Mouse (Mus musculus) fat pad, adult 2 months (tissue): ENCODE measurements at regions not wholly inside any gene's neighbourhood (a gene's known extent, or its start where the extent isn't known, plus 50 kb on each side); places are given as distances from the start of the nearest gene placed in this dataset.
A peak's percentile ranks its signal among the peaks of the same experiment; 100 is the strongest.

ENCODE experiments used
- DNase-seq: peaks from one replicate; pipeline ENCODE4 v3.0.0-alpha.2; 2011; ENCODE audit warnings: low read depth, low spot score; ENCODE audit errors: extremely low read depth

DNA sequence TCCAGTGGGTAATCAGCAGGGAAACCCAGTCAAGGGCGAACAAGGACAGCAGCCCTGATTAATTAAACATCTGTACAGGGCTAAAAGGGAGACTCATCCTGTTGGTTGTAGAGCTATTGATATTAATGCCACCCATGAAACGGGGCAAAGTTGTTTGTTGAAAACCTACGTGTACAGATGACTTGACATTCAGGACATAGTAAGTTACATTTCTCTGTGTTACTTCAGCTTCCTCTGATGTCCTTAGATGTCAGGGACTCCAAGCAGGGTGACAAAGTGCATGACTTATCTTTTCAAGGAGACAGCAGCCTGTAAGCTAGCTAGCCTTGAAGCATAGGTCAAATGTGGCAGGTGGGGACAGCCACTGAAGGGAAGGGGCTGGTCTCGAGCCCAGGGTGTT, 390.5 kb downstream of the Ccdc171 start:
- DNase-seq, result no peak

DNA sequence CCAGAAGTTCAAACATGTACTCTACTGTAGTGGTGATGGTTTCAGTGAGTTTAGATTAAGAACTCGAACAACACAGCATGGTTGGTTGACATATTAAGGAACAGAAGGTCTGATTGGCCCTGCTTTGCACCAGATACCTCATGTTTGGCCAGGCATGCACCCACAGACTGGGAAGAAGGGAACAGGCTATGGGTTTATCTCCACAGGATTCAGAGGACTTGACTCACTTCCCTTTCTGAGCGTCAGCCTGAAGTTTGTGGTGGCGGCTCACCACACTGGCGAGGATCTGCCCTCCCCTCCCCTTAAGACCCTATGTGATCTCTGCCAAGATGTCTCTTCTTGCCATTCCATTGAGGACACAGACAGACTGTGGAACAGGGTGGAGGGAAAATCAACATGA, 391.7 kb downstream of the Ccdc171 start:
- DNase-seq, result no peak

DNA sequence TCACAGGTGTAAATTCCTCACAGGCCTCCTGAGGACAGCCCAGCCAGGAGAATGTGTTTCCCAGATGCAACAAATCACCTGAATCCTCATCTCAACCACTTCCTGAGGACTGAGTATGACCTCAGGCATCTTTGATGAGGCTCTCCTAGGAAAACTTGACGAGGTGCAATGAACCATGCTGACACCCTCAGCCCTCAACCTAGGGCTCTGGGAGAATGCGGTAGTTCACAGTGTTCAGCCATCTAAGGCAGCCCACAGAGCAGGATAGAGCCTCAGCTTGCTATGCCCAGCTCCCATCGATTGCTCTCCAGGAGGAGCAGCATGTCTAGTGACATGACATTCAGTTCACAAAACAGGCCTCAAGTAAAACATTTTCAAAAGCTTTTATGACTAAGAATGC, 392.7 kb downstream of the Ccdc171 start:
- no peak for DNase-seq

DNA sequence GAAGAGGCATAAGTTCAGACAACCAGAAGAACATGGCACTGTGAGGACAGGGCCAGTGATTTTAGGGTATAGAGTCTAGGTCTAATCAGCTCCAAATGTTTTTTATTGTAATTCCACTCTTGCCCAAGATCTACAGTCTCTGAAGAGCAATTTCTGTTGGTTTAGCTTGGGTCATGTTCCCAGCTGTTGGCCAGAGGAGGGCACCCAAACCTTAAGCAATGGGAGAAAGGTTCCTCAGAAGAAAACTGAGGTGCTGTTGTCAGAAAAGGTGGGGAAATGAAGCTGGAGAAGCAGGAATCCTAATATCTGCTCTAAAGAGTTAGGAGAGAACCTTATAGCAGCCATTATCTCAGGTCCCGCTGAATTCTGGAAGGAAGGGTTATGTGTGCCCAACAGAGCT, 393.7 kb downstream of the Ccdc171 start:
- DNase-seq, result no peak

DNA sequence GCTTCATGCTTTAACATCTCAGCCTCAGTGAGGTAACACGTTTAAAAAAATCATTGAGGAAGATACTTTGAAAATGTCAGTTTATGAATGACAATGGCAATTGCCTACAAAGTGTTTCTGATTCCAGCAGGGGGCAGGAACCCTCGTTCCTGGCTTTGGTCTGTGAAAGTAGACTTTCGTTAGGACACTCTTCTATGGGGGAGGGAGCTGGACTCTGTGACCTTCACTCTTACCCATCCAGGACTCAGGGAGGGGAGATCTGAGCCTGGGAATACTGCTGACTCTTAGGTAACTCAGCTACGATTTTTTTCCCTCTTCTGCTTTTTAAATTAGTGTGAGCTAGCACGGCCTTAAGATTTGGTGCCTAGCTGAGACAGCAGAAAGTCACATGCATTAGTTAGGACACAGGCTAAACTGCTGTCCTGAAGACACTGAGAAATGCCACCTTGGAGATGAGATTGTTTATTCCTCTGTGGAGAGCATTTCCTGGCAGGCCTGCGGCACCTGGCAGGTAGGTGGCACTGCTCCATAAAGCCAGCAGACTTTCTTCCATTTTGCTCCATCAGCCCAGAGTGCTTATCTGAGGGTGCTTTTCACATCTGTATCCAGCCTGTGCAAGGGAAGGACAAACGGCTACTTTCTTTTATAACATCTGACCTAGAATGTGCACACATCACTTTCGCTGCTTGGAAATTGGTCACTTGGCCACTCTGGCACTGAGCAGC, 399.9 kb downstream of the Ccdc171 start:
- no peak for DNase-seq

DNA sequence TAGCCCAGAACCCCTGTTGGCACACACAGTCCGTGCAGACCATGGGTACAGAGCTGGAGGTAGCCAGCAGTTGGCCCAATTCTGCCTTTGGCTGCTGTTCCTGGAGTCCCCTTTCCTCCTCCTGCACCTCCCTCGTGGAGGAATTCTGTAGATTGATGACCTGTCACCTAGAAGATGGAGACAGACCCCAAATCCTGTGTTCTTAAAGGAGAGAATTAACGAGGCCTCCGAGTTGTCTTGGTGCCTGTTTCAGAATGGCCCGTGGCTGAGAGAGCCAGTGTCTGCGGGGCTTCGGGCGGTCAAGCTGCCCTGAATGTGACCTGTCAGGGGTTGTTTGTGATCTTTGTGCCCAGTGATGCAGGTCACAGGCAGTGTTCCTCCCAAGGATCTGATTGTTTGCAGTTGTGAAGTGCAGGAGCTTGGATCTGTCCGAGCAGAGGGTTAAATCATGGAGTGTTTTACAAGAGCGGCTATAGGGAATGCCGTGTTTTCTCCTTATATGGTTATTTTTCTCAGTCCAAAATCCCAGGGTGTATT, 400.9 kb downstream of the Ccdc171 start:
- no peak for DNase-seq

DNA sequence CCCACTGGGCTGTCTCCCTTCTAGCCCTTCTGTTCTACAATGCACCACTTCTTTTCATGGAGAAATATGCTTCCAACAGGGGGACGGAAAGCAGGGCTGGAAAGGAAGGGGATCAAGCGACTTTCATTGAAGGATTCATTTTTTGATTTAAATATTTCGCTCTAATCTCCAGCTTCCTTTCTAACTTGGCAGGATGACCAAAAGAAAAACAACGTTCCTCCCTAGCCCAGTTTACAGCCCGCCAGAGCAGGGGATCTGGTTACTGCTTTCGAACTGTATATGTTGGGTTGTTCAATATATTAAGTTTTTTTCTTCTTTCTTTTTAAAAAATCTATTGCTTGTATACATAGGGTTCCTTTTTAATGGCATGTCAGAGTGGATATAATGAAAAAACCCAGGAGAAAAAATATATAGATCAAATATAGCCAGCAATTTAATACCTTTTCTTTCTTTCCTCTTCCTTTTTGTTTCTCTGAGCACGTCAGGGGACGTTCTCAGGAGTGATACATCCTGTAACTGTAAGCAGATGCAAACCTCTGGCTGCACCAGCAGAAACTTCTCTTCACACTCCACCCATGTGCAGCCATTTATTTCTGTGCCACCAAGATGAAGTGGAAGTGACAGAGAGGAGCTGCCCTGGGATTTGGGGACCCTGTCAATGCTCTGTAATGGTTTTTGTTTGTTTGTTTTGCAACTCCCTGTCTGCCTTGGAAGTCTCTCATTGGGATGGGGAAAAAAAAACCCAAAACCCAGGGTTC, 406.7 kb downstream of the Ccdc171 start:
- DNase-seq, result no peak

DNA sequence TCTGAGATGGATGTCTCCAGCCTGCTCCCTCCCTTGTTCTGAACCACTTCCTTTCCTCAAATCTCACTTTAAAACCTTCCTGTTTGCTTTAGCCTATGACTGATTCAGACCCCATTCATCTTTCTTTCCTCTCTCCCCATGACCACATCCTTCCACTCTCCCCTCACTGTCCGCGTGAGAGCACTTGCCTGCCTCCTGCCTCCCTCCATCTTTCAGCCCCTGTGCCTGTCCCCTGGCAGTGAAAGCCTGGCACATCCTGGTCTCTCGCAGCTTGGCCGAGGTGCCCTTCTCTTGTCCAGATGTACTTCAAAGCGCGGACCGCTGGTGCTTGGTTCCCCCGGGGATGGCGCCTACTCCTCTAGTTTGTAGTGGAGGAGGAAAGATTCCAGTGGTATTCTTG, 416.3 kb downstream of the Ccdc171 start:
- no peak for DNase-seq

DNA sequence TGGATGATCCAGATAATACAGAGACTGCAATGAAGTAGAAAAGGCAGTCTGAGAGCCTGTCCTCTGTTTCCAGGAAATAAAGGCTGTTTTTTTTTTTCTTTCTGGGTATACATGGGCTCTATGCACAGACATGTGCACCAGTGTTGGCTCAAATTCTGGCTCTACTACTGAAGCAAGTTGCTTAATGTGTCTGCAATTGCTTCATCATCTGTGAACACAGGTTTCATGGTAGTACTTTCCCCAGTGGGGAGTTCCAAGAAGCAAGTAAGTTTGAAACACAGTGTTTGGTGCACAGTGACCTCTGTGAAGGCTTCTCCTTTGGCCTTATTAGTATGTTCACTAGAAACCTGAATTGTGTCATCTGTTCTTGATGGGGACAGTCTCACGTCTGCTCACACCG, 424.3 kb downstream of the Ccdc171 start:
- DNase-seq, result peak; percentile 82

DNA sequence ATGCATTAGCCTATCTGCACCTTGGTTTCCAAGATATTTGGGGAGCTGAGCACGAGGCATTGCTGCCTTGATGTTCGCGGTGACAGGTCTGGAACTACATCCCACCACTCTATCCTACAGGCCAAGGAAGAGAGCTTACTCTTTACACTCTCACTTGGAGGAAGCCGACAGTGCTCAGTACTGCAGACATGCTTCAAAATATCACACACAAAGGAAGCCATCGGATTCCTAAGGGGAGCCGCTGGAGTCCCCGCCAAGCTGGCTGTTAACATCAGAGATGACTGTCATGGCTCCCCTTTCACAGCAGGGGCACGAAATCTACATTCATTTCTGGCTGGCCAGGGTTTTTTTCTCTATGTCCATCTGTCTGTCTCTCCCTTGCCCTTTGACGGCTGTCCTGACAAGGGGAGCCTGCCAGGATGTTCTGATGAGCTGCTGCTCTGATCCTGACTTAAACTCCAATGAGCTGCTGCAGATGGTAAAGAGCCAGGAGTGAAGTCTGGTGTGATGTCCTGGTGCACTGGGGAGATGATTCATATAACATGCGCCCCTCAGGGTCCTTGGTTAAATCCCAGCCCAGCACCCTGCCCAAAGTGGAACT, 425.6 kb downstream of the Ccdc171 start:
- DNase-seq, result no peak

DNA sequence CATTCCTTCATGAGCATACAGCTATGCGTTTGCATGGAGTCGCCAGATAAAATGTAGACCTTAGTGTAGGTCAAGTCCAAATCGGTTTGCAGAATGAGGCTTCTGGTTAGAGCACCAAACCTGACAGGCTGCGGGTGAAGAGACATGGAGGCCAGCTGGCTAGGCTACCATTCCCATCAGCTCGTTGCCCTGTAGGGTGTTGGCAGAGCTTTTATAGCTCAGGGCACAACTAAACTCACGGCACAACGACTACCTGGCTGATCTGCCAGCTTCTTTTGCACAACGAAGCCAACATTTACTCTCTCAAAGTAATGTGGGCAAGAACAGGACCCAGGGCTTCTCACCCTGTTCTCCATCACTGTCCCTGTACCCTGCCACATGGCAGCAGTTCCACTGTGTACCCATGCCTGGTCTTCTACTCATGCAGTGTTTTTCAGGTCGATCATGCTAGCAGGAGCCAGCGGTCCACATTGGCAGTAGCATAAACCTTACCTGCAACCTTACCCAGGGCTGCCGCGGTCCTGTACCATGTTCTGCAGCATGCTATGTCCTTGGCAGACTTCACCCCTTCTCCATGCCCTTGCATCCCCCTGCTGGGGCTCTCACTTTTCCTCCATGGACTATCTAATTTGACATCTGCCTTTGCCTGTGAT, 431.0 kb downstream of the Ccdc171 start:
- DNase-seq, result no peak

DNA sequence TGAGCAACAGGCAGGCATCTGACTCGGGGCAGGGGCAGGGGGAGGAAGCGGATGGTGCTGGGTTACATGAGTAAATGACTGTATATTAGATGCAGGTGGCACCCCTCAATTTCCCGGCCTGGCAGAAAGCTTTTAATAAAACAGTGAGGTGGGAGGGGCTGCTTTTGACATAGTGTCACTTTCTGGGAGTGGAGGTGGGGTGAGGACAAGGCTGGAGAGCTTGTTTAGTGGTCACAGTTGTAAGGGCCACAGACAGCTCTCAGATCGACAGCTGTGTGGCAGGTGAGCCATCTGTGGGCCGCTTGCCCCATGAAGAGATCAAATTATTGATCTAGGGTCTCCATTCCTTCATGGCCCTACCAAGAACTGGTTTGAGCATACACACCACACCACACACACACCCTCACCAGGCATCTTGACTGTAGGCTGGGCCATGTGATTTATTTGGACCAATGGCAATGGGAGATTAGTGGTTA, 431.9 kb downstream of the Ccdc171 start:
- DNase-seq, result no peak

DNA sequence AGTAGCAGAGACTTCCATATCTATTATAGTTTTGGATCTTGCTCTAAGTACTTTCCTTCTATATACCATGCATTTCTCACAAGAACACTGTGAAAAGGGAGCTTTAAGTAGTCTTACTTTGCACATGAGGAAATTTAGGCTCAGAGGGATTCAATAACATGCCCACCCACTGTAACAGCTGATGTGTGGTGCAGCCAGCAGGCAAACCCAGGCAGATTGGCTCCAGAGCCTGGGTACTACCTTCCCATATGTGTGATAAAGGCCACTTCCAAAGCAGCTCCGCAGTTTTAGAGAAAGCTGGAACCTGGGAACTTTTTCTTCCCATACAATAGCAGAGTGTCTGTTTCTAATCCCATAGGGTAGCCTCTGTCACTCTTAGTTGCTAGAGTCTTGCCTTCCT, 441.6 kb downstream of the Ccdc171 start:
- no peak for DNase-seq

DNA sequence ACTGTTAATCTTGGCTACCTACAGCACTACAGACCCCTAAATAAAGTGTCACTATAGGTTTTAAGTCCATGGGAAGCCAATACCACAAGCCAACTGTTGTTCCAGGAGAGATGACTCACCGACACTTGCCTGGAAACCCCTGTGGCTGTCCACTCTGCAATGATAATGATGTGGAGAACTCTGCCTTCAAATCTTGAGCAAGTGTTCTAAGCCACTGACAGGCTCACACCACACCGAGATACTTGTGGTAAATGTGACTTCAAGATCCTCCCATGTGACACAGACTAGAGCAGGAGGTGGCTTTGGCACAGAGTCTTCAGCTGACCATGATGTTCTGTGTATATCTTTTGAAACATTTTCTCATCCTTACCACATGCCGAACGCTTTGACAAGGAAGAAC, 447.8 kb downstream of the Ccdc171 start:
- DNase-seq, result no peak

DNA sequence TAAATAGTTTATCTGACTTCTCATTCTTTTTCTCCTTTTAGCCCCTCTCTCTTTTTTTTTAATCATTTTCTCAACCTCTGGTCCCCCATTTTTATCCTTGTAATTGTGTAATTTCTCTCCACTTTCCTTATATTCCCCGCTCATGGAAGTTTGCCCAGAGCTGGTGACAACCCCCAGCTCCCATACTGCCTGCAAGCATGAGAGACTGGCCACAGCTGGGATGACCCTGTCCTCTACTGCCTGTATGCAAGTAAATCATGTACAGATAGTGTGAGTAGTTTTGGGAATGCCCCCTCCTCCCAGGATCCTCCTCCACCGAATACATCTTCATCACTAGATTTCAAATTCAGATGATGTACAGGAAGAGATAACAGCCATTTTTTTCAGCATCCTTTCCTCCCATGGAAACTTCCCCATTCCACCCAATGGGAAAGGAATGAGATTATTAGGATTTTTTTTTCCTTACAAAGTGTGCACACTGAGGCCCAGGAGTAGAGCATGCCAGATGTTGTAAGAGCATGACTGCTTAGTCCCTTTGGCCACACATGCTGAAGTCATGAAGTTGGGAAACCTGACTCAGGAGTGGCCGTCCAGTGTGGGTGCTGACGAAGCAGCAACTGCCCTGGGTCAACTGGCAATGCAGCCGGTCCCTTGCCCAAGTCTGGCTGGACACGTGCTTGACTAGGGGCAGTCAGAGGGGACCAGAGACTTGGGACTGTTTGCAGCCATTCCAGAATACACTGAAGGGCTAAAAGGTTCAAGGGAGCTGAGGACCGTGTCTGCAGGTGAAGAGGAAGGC, 449.1 kb downstream of the Ccdc171 start:
- DNase-seq, result no peak

DNA sequence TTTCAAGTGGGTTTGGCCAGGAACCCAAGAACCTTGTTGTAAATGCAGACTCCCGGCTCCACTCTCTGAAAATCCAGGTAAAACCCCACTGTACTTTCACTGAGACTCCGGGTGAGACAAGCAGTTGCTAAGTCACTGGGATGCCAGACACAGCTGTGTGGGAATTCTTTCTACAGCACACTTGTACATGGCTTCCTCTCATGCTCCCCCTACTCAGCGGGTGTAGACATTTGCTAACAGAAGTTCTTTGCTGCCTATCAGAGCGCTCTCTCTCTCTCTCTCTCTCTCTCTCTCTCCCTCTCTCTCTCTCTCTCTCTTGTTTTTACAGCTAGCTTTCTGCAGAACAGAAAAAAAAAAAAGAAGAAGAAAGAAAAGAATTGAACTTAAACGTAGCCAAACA, 450.2 kb downstream of the Ccdc171 start:
- no peak for DNase-seq

DNA sequence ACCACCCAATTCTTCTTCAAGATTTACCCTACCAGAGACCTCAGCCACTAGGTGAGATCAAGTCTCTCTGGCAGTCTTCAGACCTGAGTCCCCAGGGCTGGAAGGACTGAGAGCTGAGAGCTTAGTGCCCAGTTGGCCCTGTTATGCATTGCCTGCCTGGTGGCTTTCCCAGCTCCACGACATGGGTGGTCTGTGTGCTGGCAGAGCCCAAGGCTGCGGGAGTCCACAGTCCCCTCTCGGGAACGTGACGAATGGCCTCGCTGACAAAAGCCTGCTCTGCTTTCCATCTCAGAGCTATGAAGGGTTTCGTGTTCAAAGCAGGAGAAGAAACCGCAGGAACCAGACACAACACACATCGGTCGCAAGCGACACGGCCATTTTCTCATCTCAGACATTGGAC, 450.7 kb downstream of the Ccdc171 start:
- no peak for DNase-seq

DNA sequence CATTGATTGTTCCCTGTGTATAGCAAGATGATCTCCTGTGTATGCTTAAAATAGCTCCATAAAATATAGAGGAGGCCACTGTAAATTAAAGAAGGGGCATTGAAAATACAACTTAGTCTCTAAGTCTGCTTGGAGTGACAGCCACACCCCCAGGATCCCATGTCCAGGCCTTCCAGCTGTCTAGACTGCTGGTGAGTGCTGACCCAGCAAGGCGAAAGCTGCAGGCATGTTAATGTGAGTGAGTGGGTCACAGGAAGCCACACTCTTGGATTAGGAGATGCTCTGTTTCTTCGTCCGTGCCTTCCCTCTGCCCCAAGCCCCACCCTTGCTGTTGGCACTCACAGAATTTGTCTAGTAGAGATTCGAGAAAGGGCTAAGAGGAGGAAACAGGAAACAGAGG, 453.7 kb downstream of the Ccdc171 start:
- no peak for DNase-seq

DNA sequence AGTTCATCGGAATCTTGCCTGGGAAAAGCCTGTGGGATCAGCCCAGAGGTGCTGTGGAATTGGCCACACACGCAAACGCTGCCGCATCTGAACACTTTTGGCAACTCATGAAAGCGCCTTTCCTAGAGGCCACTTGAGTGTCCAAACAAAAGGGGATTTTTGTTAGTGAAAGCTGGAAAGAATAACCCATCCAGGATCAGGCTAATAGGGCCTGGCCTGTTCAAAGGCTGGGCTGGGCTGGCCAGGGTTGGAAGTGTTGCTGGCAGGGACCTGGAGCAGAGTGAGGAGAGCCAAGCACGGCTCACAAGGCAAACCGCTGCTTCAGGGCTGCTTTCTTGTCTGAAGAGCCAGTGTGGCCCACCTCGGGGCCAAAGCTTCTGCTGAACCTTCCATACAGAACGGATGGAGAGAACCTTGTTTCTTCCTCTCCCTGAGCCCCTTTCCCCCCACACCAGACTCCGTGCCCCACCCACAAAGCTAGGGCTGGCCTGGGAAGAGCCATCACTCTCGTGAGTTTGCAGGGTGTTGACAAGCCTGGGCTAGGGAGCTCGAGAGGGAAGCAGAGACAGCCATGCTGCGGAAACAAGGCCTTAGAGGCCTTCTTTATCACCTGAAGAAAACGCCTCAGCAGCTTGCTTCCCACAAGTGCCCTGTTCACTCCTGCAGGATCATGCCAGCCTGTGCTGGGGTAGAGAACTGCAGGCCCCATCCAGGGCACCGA, 459.5 kb downstream of the Ccdc171 start:
- no peak for DNase-seq

DNA sequence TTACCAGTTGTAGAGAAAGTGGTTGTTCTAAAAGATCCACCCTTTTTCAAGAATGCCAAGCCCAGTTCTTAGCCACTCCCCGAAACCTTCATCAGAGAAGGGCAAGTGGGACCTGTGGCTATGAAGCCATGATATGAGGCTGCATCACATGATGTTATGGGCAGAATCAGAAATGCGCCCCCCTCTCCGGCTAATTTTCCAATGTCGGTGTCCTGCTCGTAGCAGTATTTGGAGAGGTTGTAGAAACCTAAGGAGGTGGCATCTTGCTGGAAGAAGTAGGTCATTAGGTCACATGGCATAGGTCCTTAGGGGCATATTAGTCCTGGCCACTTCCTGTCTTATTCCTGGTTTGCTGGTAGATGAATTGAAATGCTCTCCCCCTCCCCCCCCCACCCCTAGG, 460.1 kb downstream of the Ccdc171 start:
- DNase-seq, result no peak
